Mouse (Mus musculus): ENCODE data around the gene Adamts13. TPM values are rescaled to one million over a fixed set of nuclear protein-coding genes. Genes with fewer than 3 reads are reported as not detected.
A peak's percentile ranks its signal among the peaks of the same experiment; 100 is the strongest.

The Adamts13 gene
- polyA plus RNA-seq, 1 experiment from 2014 or later, result not detected

GRCm38 (mm10) chr2:27042131-27042844 is 69.1 kb downstream of the Adamts13 start:
- 73% methylated on average over 8 of the region's 8 CpGs for WGBS
- ATAC-seq (ENCODE audit: low FRiP score), result no peak

DNA sequence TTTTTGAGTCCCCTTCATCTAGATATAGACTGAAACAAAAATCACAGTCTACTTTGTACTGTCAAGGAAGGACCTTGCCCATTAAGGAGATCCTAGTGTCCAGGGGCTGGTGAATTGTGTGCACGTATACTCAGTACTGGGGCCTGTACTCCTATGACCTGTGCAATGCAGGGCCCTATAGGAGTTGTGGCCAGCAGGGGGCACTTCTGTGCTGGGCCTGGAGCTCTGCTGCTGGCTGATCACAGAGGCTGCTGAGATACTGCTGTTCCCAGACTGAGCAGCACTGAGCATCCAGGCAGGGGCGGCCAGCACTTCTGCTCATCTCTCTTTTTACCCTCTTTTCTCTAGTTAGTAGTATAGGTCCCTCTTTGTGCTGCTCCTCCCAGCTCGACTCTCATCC is 70.2 kb downstream of the Adamts13 start:
- WGBS, result 25% methylated on average over 3 of the region's 3 CpGs
- H3K27me3 ChIP-seq (replicated peaks), result no peaks in the 10 kb centered on the region
- H3K9ac ChIP-seq (replicated peaks), result no peak overlapping the region
- peak; percentile 92 for ATAC-seq (ENCODE audit: low FRiP score)
- H3K9me3 ChIP-seq (replicated peaks), result no peaks in the 10 kb centered on the region
- no peak overlapping the region for H3K4me3 ChIP-seq (replicated peaks)
- no peak overlapping the region for H3K27ac ChIP-seq (replicated peaks)
- H3K4me2 ChIP-seq, result no peak overlapping the region
- H3K36me3 ChIP-seq, result no peaks in the 10 kb centered on the region
- H3K4me1 ChIP-seq, result no peaks in the 10 kb centered on the region; the same call in 1 of the 2 replicates

More at GRCm38 (mm10) chr2:27042131-27042844, 69.1 kb downstream of the Adamts13 start:
- Histone ChIP-seq H3K9ac (replicated peaks) (no peak overlapping the region), H3K4me2 (no peak overlapping the region), H3K9me3 (replicated peaks) (no peaks in the 10 kb centered on the region), H3K27ac (replicated peaks) (no peak overlapping the region), H3K36me3 (no peaks in the 10 kb centered on the region), H3K4me1 (no peaks in the 10 kb centered on the region; the same call in 1 of the 2 replicates), H3K4me3 (replicated peaks) (no peak overlapping the region), H3K27me3 (replicated peaks) (no peaks in the 10 kb centered on the region)

DNA sequence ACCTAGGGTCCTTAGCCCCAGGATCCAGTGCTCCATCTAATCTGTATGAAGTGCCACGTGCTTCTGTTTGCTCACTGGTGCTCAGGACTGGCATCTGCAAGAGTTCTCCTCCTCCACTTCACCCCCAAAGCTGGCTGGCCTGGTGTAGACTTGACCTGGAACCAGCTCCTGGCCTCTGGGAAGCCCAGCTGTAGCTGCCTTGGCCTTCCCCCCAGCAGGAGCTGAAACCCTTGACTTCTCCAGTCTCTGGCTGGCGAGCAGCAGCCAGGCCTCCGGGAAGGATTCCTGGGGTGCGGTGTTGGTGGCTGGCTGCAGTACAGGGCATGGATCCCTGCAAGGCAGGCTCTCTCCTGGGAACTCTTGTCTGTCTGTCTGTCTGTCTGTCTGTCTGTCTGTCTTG is 71.0 kb downstream of the Adamts13 start:
- no peak overlapping the region for H3K4me3 ChIP-seq (replicated peaks)
- no peak overlapping the region for H3K4me2 ChIP-seq
- H3K4me1 ChIP-seq, result no peaks in the 10 kb centered on the region
- H3K9me3 ChIP-seq (replicated peaks), result no peaks in the 10 kb centered on the region
- H3K27me3 ChIP-seq (replicated peaks), result no peaks in the 10 kb centered on the region
- H3K27ac ChIP-seq (replicated peaks), result no peak overlapping the region
- no peak overlapping the region for H3K9ac ChIP-seq (replicated peaks)
- 78% methylated on average over 4 of the region's 4 CpGs for WGBS
- H3K36me3 ChIP-seq, result no peaks in the 10 kb centered on the region
- no peak for ATAC-seq (ENCODE audit: low FRiP score)

DNA sequence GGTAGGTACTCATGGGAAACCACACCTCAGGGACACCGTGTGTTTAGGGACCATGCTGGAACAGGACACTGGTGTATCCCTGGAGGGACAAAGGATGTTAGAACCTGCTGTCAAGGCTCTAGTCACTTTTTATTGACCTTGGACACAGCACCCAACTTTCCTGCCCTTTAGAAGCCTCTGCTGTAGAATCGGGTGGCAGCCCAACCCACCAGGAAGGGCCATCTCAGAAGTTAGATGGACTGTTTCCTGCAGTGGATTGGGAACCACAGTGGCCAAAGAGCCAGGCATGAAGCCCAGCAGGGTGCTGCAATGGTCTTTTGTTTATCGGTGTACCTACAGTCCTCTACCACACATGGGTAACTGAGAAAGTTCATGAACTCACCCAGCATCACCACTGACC is 71.4 kb downstream of the Adamts13 start:
- no peak for ATAC-seq (ENCODE audit: low FRiP score)
- Histone ChIP-seq H3K36me3 (no peaks in the 10 kb centered on the region), H3K4me3 (replicated peaks) (no peak overlapping the region), H3K4me1 (no peaks in the 10 kb centered on the region), H3K4me2 (no peak overlapping the region), H3K27me3 (replicated peaks) (no peaks in the 10 kb centered on the region), H3K9me3 (replicated peaks) (no peaks in the 10 kb centered on the region), H3K9ac (replicated peaks) (no peak overlapping the region), H3K27ac (replicated peaks) (no peak overlapping the region)
- WGBS, result 80% methylated on average over 3 of the region's 3 CpGs

- Histone ChIP-seq H3K4me1 (no peaks in the 10 kb centered on the region), H3K36me3 (no peaks in the 10 kb centered on the region), H3K4me2 (no peak overlapping the region), H3K9me3 (replicated peaks) (no peaks in the 10 kb centered on the region), H3K4me3 (replicated peaks) (no peak overlapping the region), H3K9ac (replicated peaks) (no peak overlapping the region), H3K27ac (replicated peaks) (no peak overlapping the region), H3K27me3 (replicated peaks) (no peaks in the 10 kb centered on the region)
- WGBS, result 66% methylated on average over 8 of the region's 8 CpGs
- ATAC-seq (ENCODE audit: low FRiP score), result no peak
These were observed 73.0 kb downstream of the Adamts13 start for GRCm38 (mm10) chr2:27045979-27046770.

GRCm38 (mm10) chr2:27049408-27049807 is 76.2 kb downstream of the Adamts13 start:
- no peak overlapping the region for H3K9ac ChIP-seq (replicated peaks)
- no peaks in the 10 kb centered on the region for H3K4me1 ChIP-seq
- H3K4me2 ChIP-seq, result no peak overlapping the region
- H3K9me3 ChIP-seq (replicated peaks), result no peaks in the 10 kb centered on the region
- ATAC-seq (ENCODE audit: low FRiP score), result no peak
- no peak overlapping the region for H3K4me3 ChIP-seq (replicated peaks)
- H3K27ac ChIP-seq (replicated peaks), result no peak overlapping the region
- 64% methylated on average over 6 of the region's 6 CpGs for WGBS
- H3K27me3 ChIP-seq (replicated peaks), result no peaks in the 10 kb centered on the region
- H3K36me3 ChIP-seq, result no peaks in the 10 kb centered on the region

DNA sequence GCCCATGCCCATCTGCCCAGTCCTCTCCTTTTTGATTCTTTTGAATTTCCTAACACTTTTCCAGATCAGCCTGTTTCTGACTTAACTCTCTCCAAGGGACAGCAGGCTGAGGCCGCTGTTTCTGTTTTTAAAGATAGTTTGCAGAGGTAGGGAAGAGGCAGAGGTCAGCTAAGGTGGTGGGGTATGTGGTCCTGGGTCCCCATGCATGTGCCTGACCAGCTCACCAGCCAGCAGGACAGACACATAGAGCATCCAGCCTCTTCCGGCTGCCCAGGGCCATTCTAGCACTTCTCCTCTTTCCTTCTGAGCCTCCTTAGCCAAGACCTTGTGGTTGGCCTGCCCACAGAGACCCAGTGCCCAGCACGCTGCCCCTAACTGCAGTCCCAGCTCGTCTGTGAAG is 85.0 kb downstream of the Adamts13 start:
- no peaks in the 10 kb centered on the region for H3K36me3 ChIP-seq
- peaks cover 14% of the 10 kb centered on the region for H3K4me1 ChIP-seq
- ATAC-seq (ENCODE audit: low FRiP score), result no peak
- no peak overlapping the region for H3K27ac ChIP-seq (replicated peaks)
- no peak overlapping the region for H3K4me2 ChIP-seq
- H3K4me3 ChIP-seq (replicated peaks), result no peak overlapping the region
- no peaks in the 10 kb centered on the region for H3K27me3 ChIP-seq (replicated peaks)
- H3K9ac ChIP-seq (replicated peaks), result no peak overlapping the region
- H3K9me3 ChIP-seq (replicated peaks), result no peaks in the 10 kb centered on the region
- WGBS, result 24% methylated on average over 4 of the region's 4 CpGs

DNA sequence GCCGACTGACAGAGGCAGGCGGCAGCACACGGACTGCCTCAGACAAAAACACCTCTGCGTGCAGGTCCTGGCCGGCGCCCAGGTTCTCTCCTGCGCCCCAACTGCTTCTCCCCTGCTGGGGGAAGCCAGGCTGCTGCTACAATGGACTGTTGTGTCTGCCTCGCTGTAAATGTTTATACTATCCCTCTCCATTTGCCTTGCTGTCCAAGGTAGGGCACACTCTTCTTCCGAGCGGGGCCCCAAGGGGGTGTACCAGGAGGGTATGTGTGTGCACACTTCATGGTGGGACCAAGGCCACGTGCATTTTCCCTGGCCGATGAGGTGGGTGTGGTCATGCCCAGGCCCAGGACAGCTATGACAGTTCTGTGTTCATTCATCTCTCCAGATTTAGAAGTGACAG is 85.5 kb downstream of the Adamts13 start:
- H3K4me3 ChIP-seq (replicated peaks), result no peak overlapping the region
- H3K9ac ChIP-seq (replicated peaks), result no peak overlapping the region
- no peaks in the 10 kb centered on the region for H3K9me3 ChIP-seq (replicated peaks)
- H3K4me1 ChIP-seq, result peaks cover 14% of the 10 kb centered on the region
- H3K36me3 ChIP-seq, result no peaks in the 10 kb centered on the region
- ATAC-seq (ENCODE audit: low FRiP score), result no peak
- no peak overlapping the region for H3K27ac ChIP-seq (replicated peaks)
- no peaks in the 10 kb centered on the region for H3K27me3 ChIP-seq (replicated peaks)
- WGBS, result 11% methylated on average over 12 of the region's 12 CpGs
- peak overlapping the region; percentile 9; the same call in 1 of the 2 replicates for H3K4me2 ChIP-seq

- Histone ChIP-seq H3K4me2 (no peak overlapping the region), H3K4me1 (peaks cover 14% of the 10 kb centered on the region), H3K9me3 (replicated peaks) (no peaks in the 10 kb centered on the region), H3K9ac (replicated peaks) (no peak overlapping the region), H3K27ac (replicated peaks) (no peak overlapping the region), H3K4me3 (replicated peaks) (no peak overlapping the region), H3K27me3 (replicated peaks) (no peaks in the 10 kb centered on the region), H3K36me3 (no peaks in the 10 kb centered on the region)
- no peak for ATAC-seq (ENCODE audit: low FRiP score)
- WGBS, result 79% methylated on average over 9 of the region's 9 CpGs
These were observed 86.0 kb downstream of the Adamts13 start for GRCm38 (mm10) chr2:27059187-27059586.

Other genes starting within 250 kb of the Adamts13 start
- not detected in 2 replicates for gene Abo, start 108.4 kb upstream of the Adamts13 start, polyA plus RNA-seq (2015; fragmentation: Nextera tagmentation; extraction: Ambion mirVana)
- gene Surf6, start 70.5 kb upstream of the Adamts13 start, polyA plus RNA-seq (2015; fragmentation: Nextera tagmentation; extraction: Ambion mirVana), result 29.4 and 32.2 TPM in 2 replicates
- 95.7 and 108 TPM in 2 replicates for gene Med22, start 62.7 kb upstream of the Adamts13 start, polyA plus RNA-seq (2015; fragmentation: Nextera tagmentation; extraction: Ambion mirVana)
- 385 and 446 TPM in 2 replicates for gene Rpl7a, start 62.7 kb upstream of the Adamts13 start, polyA plus RNA-seq (2015; fragmentation: Nextera tagmentation; extraction: Ambion mirVana)
- 56.6 and 58.4 TPM in 2 replicates for gene Surf2, start 57.0 kb upstream of the Adamts13 start, polyA plus RNA-seq (2015; fragmentation: Nextera tagmentation; extraction: Ambion mirVana)
- 89.2 and 97.5 TPM in 2 replicates for gene Surf1, start 56.9 kb upstream of the Adamts13 start, polyA plus RNA-seq (2015; fragmentation: Nextera tagmentation; extraction: Ambion mirVana)
- 110 and 126 TPM in 2 replicates for gene Surf4, start 39.5 kb upstream of the Adamts13 start, polyA plus RNA-seq (2015; fragmentation: Nextera tagmentation; extraction: Ambion mirVana)
- 0.13 and 0.61 TPM in 2 replicates for gene Stkld1, start 39.4 kb upstream of the Adamts13 start, polyA plus RNA-seq (2015; fragmentation: Nextera tagmentation; extraction: Ambion mirVana)
- gene Rexo4, start 9.0 kb upstream of the Adamts13 start, polyA plus RNA-seq (2015; fragmentation: Nextera tagmentation; extraction: Ambion mirVana), result 38.0 and 39.2 TPM in 2 replicates
- gene Cacfd1, start 36.5 kb downstream of the Adamts13 start, polyA plus RNA-seq (2015; fragmentation: Nextera tagmentation; extraction: Ambion mirVana), result 98.5 and 103 TPM in 2 replicates
- gene Slc2a6, start 54.6 kb downstream of the Adamts13 start, polyA plus RNA-seq (2015; fragmentation: Nextera tagmentation; extraction: Ambion mirVana), result 17.2 and 20.0 TPM in 2 replicates
- gene Mymk, start 98.8 kb downstream of the Adamts13 start, polyA plus RNA-seq (2015; fragmentation: Nextera tagmentation; extraction: Ambion mirVana), result 2.5 and 3.4 TPM in 2 replicates
- gene Adamtsl2, start 106.0 kb downstream of the Adamts13 start, polyA plus RNA-seq (2015; fragmentation: Nextera tagmentation; extraction: Ambion mirVana), result 7.2 and 7.7 TPM in 2 replicates
- 10.1 and 10.3 TPM in 2 replicates for gene Fam163b, start 169.1 kb downstream of the Adamts13 start, polyA plus RNA-seq (2015; fragmentation: Nextera tagmentation; extraction: Ambion mirVana)
- 0.29 and 0.37 TPM in 2 replicates for gene Dbh, start 191.8 kb downstream of the Adamts13 start, polyA plus RNA-seq (2015; fragmentation: Nextera tagmentation; extraction: Ambion mirVana)